Mouse (Mus musculus) CD8-positive naive resting alpha-beta T cell, adult 57 days (primary cell): ENCODE measurements around the gene Gpr62. TPM values are rescaled to one million over a fixed set of nuclear protein-coding genes. Genes with fewer than 3 reads are reported as not detected.

Source experiments
- total RNA-seq: library from RNA; stranded (reverse); gene quantifications from one replicate; pipeline ENCODE4 v1.2.4, GENCODE M21; 2023

Gene Gpr62
- total RNA-seq, result not detected

DNA sequence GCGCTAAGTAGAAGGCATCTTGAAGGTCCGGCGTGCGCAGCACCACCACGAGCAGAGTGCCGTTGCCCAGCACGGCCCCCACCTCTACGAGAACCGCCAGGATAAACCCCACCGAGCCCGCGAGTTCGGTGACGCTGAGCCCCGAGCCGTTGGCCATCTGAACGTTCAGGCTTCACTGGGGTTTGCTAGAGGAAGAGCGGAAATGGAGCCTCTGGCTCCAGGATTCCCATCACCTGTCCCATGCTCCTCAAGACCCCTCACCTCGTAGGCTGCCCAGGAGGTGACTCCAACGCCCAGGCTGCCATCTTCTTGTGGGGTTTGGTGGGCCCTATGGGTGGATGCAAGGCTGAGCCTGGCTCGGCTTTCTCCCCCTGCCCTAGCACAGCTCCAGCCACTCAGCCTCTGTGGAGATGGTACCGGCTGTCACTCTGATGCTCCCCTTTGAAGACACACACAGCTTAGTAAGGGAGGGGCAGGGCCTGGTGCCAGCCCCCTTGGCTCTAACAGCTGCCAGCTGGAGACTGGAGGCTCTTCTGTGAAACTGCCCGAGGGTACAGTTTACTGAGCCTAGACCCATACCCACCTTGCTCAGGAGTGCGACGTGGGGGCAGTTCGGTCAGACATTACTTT is at the start of gene Gpr62:
TSS of gene Gpr62 (minus strand) at position 368 of the 630 bp plus-strand sequence.

GRCm38 (mm10) chr9:106514273-106514672 is 48.5 kb upstream of the Gpr62 start, which contains the start of gene Iqcf5:
Gene Iqcf5, plus strand, starts transcription at chr9:106514573.

GRCm38 (mm10) chr9:106499667-106500066 is 33.9 kb upstream of the Gpr62 start, which contains the start of gene Iqcf1:
Gene Iqcf1, plus strand, starts transcription at chr9:106499967.

GRCm38 (mm10) chr9:106476924-106477484 is 11.3 kb upstream of the Gpr62 start, which contains the start of gene Parp3:
Gene Parp3, minus strand, starts transcription at chr9:106476949.

GRCm38 (mm10) chr9:106475663-106476001 is 9.9 kb upstream of the Gpr62 start, which contains the start of gene Rrp9:
Gene Rrp9, plus strand, starts transcription at chr9:106475963.

DNA sequence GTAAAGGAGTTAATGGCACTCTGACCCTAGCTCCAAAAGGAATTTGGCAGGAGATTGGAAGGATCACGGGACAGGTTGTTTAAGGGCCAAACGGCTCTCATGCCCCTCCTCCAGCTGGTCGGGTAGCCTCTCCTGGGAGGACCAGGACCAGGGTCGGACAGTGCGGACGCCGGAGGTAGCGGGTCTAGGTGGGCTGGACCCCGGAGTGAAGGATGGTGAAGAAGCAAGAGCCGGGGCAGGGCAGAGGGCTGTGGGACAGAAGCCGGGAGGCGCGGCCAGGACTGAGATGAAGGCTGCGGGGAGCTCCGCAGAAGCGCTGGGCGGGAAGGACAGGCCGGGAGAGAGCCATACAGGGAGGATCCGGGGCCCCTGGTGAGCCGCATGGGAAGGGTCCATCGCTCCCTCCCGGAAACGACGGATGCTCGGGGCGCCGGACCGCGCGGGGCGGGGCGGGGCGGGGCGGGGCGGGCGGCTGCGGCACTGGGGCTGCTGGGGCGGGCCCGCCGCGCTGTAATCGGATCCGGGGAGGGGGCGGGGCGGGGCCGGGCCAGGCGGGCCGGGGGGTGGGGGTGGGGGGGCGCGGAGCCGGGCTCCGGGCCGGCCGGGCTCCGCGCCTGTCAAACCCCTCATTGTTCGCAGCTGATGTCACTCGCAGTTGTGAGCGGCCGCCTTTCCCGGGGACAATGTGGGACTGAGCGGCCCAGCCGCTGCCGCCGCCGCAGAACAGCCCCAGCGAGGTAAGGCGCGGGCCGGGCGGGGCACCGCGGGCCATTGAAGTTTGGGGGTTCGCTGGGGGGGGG is 12.3 kb downstream of the Gpr62 start, which contains the start of gene Pcbp4:
TSS of gene Pcbp4 (plus strand) at position 21 of the 800 bp plus-strand sequence.

DNA sequence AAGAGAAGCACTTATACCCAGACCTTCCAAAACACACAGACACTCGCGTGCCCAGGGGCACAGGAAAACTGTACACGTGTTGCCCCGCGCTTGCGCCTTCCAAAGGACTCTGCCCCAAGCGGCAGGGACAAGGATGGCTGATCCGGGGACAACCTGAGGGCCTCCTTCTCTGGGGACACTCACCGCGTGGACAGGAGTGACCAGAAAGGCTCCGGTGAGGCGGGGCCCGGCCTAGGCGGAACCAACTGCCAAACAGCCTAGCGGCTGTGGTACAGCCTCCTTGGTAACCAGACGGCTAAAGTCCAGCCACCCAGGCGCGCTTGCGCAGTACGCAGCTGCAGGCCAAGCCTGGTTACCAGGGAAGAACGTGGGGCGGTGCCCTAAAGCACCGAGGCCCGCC is 18.4 kb downstream of the Gpr62 start, which contains the start of the genes Abhd14b and Abhd14a:
TSS of gene Abhd14b (plus strand) at position 112 of the 400 bp plus-strand sequence.
TSS of gene Abhd14a (minus strand) at position 331 of the 400 bp plus-strand sequence.

DNA sequence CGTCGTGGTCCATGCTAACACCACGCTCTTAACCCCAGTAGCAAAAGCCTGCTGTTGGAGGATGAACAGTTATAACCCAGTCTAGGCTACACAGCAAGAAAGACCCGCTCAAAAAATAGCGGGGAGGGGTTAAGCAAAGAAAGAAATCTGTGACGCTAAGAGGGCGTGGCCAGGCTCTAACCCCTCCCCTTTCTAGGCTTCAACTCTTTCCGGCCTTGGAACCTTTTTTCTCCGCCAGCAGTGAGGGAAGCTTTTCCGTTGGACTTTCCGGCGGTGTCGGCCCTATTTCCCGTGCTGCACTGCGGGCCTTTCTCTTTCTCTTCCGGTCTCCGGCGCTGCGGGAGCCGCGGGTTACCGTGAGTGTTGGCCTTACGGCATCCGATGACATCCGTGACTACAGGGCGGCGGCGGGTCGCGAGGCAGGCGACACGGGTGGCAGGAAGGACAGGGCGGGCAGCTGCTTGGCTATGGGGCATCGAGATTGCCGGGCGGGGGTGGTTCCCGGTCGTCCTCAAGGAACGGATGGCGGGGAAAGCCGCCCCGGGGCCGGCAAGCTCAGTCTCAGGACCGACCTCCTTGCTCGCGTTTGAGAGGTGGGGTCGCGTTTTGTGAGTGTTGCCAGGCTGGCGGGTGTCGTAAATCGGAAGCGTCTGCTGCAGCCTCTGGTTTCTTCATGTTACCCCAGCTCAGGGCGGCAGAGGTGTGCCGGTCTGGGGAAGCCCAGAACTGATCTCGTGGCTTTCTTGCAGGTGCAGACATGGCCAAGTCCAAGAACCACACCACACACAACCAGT is 36.3 kb downstream of the Gpr62 start, which contains the start of gene Rpl29:
TSS of gene Rpl29 (plus strand) at position 234 of the 794 bp plus-strand sequence.

Other genes with a start within 250 kb of the Gpr62 start
- gene Tlr9, start 243.3 kb downstream of the Gpr62 start, total RNA-seq, result 11.5 TPM
- 44.3 TPM for gene Alas1, start 217.3 kb downstream of the Gpr62 start, total RNA-seq
- 3.0 TPM for gene Poc1a, start 184.9 kb downstream of the Gpr62 start, total RNA-seq
- gene Dusp7, start 97.3 kb downstream of the Gpr62 start, total RNA-seq, result 28.0 TPM
- gene Rpl29, start 36.5 kb downstream of the Gpr62 start, total RNA-seq, result 867 TPM
- gene Acy1, start 27.6 kb downstream of the Gpr62 start, total RNA-seq, result 12.5 TPM
- 2.5 TPM for gene Abhd14b, start 18.5 kb downstream of the Gpr62 start, total RNA-seq
- gene Abhd14a, start 18.3 kb downstream of the Gpr62 start, total RNA-seq, result 12.2 TPM
- 5.0 TPM for gene Pcbp4, start 12.6 kb downstream of the Gpr62 start, total RNA-seq
- 86.5 TPM for gene Rrp9, start 10.0 kb upstream of the Gpr62 start, total RNA-seq
- 35.9 TPM for gene Parp3, start 11.0 kb upstream of the Gpr62 start, total RNA-seq
- not detected for gene Iqcf1, start 34.0 kb upstream of the Gpr62 start, total RNA-seq
- gene Iqcf5, start 48.6 kb upstream of the Gpr62 start, total RNA-seq, result not detected
- gene Iqcf3, start 95.7 kb upstream of the Gpr62 start, total RNA-seq, result not detected
- not detected for gene Iqcf4, start 105.1 kb upstream of the Gpr62 start, total RNA-seq
- not detected for gene Iqcf6, start 160.6 kb upstream of the Gpr62 start, total RNA-seq
- gene Grm2, start 190.1 kb upstream of the Gpr62 start, total RNA-seq, result not detected
- gene Tex264, start 220.0 kb upstream of the Gpr62 start, total RNA-seq, result 59.8 TPM